Mouse (Mus musculus): ENCODE measurements at regions not wholly inside any gene's neighbourhood (a gene's known extent, or its start where the extent isn't known, plus 50 kb on each side); places are given as distances from the start of the nearest gene placed in this dataset.
A peak's percentile ranks its signal among the peaks of the same experiment; 100 is the strongest.

GRCm38 (mm10) chr11:63394201-63394600, 265.4 kb downstream of the Pmp22 start:
- DNase-seq (ENCODE audit: low read depth, low spot score) = no peak

DNA sequence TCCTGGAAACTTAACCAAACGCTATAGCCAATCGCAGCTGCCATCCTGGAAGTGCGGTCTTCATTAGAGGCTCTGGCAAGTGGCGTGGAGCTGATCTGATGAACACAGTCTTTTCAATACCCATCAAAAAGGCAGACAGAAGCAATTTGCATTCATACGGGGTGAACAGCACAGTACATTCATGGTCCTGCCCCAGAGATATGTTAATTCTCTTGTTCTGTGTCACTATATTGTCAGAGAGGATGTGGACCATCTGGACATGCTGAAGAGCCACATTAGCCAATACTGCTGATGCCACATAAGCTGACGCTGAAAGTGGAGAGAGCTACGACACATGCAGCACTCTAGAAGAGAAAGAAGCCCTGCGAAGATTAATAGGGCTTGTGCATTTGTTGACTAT, 267.6 kb downstream of the Pmp22 start:
- no peak for DNase-seq (ENCODE audit: low read depth, low spot score)

GRCm38 (mm10) chr11:63402741-63403140, 274.0 kb downstream of the Pmp22 start:
- DNase-seq (ENCODE audit: low read depth, low spot score) = no peak

DNA sequence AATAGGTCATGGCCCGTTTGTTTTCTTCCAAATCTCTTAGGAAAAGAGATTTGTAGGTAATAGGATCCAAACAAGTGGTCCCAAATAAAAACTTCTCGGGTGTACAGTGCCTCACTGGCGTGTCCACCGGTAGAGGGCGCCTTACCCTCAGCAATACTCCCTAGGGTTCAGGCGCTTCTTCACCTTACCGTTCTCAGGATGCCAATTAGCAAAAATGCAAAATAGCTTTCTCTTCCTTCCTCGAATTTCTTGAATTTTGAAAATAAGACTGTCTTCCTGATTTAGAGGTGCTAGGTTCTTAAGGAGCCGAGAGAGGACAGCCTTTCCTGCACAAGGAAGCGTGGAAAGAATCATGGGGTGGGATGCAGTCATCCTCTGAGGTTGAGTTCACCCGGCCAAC, 275.9 kb downstream of the Pmp22 start:
- peak; percentile 13 for DNase-seq (ENCODE audit: low read depth, low spot score)

GRCm38 (mm10) chr11:63409431-63409830, 280.6 kb downstream of the Pmp22 start:
- DNase-seq (ENCODE audit: low read depth, low spot score) = no peak

GRCm38 (mm10) chr11:63410921-63411320, 282.1 kb downstream of the Pmp22 start:
- DNase-seq (ENCODE audit: low read depth, low spot score) = no peak

DNA sequence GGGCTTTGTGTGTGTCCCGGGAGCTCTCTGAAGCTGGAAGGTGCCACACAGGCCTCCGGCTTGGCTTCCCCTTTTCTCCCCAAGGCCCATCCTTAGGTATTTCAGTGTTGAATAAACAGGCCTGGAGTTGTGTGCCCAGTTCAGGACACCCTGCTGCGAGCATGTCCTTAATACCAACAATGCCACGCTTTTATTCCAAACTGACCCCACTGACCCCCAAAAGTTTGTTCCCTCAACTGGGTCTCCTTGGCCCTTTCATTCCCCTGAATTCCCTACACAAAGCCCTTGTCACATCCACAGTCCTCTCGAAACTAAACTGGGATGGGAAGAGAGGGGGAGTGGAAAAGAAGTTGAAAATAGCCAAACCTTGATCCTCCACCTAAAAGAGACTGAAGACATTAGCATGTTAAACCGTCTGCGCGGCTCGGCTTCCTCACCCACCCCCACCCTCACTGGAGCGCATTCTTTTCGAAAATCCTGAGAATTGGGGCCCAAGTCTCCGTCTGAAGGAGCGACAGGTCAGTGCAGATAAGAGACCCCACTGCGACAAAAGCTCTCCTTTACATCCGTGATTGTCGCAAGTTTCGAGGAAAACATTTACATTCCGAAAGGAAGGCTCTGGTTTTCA, 283.7 kb downstream of the Pmp22 start:
- no peak for DNase-seq (ENCODE audit: low read depth, low spot score)

GRCm38 (mm10) chr11:63413106-63413505, 284.3 kb downstream of the Pmp22 start:
- no peak for DNase-seq (ENCODE audit: low read depth, low spot score)

- DNase-seq (ENCODE audit: low read depth, low spot score) = no peak
These were observed 284.8 kb downstream of the Pmp22 start for GRCm38 (mm10) chr11:63413621-63414020.

- DNase-seq (ENCODE audit: low read depth, low spot score) = no peak
These were observed 289.4 kb downstream of the Pmp22 start for GRCm38 (mm10) chr11:63418042-63418776.

GRCm38 (mm10) chr11:63420341-63420740, 291.6 kb downstream of the Pmp22 start:
- no peak for DNase-seq (ENCODE audit: low read depth, low spot score)

DNA sequence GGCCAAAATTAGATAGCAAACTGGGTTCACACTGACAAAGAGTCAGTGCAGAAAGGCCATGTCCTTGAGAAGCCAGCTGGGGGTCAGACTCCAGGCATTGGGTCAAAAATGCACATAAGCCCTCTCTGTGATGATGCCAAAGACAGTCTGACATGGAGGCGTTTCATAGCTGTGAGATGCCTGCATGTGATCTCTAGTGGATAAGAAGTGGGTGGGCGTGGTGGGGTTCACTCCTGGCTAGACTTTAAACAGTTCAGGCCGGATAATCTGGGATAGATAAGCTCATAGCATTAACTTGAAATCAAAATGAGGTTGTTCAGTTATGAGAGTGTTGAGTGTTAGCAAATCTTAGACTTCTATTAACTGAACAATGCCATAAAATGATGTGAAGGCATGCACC, 293.3 kb downstream of the Pmp22 start:
- no peak for DNase-seq (ENCODE audit: low read depth, low spot score)

DNA sequence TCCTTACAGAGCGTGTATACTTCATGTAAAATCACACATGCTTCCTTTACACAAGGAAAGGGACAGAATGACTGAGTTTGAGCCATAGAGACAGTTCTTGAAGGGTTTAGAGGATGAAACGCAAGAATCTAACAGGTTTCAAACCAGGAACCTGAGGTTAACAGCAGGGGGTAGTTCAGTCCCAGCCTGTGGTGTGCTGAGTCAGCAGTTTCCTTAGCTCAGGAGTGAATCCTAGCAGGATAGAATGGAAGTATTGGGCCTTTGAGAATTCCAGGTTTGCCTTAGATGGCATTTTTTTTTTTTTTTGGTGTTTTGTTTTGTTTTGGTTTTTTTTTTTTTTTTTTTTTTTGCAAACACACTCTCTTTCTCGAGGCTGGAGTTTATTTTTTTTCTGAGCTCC, 295.5 kb downstream of the Pmp22 start:
- no peak for DNase-seq (ENCODE audit: low read depth, low spot score)

GRCm38 (mm10) chr11:63425741-63426140, 297.0 kb downstream of the Pmp22 start:
- no peak for DNase-seq (ENCODE audit: low read depth, low spot score)

DNA sequence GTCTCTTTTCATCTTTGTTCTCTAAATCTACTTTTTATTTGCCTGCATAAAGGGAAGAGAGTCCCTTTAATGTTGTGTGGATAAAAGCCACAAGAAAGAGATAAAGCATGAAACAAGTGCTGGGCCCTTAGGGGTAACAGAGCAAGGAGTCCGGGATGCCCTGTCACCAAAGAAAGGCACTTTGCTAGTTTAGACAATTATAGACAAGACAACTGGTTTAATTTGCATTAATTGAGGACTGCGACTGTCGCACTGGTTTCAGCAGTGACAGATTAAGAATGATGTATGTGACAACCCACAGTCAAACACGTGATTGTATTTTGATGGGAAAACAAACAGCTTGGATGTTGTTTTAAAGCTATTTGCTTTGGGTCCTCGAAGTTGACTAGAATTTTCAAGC, 325.0 kb downstream of the Pmp22 start:
- no peak for DNase-seq (ENCODE audit: low read depth, low spot score)

DNA sequence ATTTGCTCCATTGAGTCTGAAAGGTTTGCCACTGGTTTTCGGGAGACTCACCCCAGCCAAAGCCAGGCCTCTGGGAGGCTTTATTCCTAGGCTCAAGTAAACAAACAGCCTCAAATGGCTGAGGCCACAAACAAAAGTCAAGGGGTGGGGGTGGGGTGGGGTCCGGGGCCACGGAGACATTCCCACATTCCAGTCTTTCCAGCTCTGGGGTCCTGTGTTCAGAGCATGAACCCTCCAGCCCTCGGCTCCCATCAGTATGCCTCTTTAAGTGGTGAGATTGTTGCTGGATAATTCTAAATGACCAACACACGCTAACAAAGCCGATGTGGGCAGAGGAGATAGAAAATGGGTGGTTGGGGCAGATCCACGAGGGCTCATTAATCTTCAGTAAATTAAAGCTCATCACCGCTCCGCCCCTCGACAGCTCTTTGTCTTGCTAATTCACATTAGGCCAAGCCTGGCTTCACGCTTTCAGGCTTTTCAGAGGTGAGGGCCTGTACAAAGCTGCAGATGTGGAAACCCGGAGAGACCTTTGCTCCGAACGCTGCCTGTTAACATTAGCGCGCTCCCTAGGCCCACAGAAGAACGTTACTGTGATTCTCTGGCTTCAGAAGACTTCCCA, 326.2 kb downstream of the Pmp22 start:
- no peak for DNase-seq (ENCODE audit: low read depth, low spot score)

GRCm38 (mm10) chr11:63456356-63456755, 327.6 kb downstream of the Pmp22 start:
- DNase-seq (ENCODE audit: low read depth, low spot score) = no peak

GRCm38 (mm10) chr11:63457250-63457649, 328.5 kb downstream of the Pmp22 start:
- DNase-seq (ENCODE audit: low read depth, low spot score) = no peak

GRCm38 (mm10) chr11:63460146-63460545, 331.4 kb downstream of the Pmp22 start:
- DNase-seq (ENCODE audit: low read depth, low spot score) = no peak

DNA sequence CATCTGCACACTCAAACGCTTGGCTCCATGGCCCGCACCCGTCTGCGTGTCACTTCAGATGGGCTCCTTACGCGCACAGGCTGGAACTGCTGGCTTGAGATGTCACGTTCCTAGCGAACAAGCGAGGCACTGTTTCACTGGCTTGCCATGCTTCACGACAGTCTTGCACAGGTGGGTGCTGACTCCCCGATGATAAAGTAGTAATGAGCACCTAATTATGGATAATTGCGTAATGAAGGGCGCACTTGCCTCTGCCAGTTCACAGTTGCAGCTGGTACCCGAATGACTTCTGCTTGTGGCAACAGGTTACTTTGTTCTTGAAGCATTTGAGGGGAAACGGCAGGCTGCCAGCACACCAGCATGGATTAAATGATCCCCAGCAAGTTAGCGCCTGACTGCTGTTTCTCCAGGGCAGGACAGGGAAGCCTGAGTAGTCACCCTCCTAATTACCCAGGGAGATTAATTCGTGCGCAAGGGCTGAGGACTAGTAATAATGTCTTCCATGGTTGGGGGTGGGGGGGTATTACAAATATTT, 335.1 kb downstream of the Pmp22 start:
- no peak for DNase-seq (ENCODE audit: low read depth, low spot score)

DNA sequence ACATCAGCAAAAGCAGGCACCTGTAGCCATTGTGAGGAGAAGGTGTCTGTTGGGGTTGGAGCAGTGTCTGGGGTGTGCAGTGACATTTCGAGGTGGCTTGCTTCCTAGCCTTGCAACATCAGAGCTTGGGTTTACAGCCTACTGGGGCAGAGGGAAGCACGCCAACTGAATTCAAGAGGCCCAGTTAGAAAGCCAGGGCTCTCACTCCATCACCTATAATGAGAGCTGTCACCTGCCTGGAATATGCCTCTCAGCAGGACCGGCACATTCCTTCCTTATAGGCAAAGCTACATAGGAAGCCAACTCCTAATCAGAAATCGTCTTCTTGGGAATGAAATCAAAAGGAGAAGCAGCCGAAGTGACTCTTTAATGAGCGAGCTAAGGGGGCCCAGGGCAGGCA, 337.2 kb downstream of the Pmp22 start:
- no peak for DNase-seq (ENCODE audit: low read depth, low spot score)

DNA sequence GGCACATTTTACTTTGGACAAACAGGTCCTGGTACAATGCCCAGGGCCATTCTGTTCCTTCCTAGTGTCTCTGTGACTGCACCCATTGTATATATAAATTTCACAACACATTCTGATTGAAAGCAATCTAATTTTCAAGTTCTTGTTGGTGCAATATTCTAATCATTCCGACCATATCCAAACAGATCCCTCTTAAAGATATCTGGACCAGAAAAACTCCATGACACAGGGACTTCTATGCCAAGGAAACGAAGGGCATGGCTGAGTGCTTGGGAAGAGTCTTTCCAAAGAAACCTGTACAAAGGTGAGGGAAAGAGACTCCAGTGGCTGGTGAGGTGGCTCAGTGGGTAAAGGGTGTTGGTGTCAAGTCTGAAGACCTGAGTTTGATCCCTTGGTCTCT, 337.8 kb downstream of the Pmp22 start:
- DNase-seq (ENCODE audit: low read depth, low spot score) = no peak

DNA sequence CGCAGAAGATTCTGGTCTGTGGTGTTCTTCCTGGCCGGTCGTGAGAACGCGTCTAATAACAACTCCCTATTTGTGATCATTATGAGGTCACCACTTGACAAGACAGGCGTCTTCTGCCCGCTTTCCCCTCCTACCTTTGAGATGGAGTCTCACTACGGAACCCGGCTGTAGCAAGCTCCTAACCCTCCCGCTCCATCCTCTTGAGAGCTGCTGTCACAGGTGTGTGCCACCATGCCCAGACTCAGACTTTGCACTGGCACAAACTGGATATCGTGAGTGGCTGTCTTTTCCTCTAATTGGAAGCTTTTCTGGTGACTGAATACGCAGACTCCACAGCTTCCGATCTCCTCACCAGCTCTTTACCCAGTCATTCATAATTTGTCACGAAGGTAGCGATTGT, 346.0 kb downstream of the Pmp22 start:
- no peak for DNase-seq (ENCODE audit: low read depth, low spot score)
